Mouse (Mus musculus): ENCODE measurements around the gene Mrm2. TPM values are rescaled to one million over a fixed set of nuclear protein-coding genes. Genes with fewer than 3 reads are reported as not detected.

Mrm2 gene
- polyA plus RNA-seq, 1 experiment from 2014 or later = 18.8 TPM

DNA sequence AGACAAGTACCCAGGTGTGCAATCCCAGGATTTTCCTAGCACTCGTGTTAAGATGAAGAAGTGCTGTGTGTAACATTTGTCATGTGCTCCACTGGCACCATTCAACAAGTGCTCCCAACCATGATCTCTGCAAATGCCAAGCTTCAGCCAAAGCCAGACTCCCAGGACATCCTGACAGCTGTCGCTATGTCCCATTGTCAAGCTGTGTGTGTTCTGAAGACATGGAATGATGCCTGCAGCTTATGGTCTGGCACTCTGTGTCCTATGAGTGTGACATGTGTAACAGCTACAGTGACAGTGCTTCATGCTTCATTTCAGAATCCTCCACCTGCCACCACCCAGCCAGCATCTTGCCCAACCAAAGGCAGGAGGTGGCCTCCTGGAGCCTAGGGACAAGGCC, 47.7 kb downstream of the Mrm2 start:
- no peak overlapping the region for H3K4me3 ChIP-seq
- no peaks in the 10 kb centered on the region for H3K9me3 ChIP-seq
- no peak for DNase-seq (ENCODE audit: low spot score)
- no peaks in the 10 kb centered on the region for H3K4me1 ChIP-seq
- no peaks in the 10 kb centered on the region for H3K27me3 ChIP-seq (ENCODE audit: insufficient read depth, poor library complexity, severe bottlenecking)
- 93% methylated on average over 2 of the region's 2 CpGs for WGBS
- no peak overlapping the region for H3K27ac ChIP-seq
- peaks cover 55% of the 10 kb centered on the region for H3K36me3 ChIP-seq

DNA sequence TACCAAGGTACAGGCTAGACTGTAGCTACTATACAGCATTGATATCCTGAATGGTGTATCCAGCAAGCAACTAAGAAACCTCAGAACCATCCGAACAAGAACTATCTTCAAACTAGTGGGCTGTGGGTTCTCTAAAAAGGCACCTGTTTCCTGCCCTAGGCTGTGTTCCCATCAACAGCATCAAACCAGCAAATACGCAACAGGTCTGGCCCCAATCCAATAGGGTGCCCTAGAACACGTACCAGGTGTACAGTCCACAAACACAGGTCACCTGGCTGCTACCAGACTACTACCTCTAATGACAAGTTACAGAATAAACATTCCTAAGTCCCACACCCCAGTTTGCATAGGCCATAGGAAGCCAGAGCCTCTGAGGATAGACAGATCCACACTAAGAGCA, 48.8 kb downstream of the Mrm2 start:
- Histone ChIP-seq H3K27me3 (ENCODE audit: insufficient read depth, poor library complexity, severe bottlenecking) (no peaks in the 10 kb centered on the region), H3K4me3 (no peak overlapping the region), H3K36me3 (peaks cover 59% of the 10 kb centered on the region), H3K27ac (no peak overlapping the region), H3K4me1 (no peaks in the 10 kb centered on the region), H3K9me3 (no peaks in the 10 kb centered on the region)
- WGBS = 98% methylated on average over 3 of the region's 3 CpGs
- no peak for DNase-seq (ENCODE audit: low spot score)

DNA sequence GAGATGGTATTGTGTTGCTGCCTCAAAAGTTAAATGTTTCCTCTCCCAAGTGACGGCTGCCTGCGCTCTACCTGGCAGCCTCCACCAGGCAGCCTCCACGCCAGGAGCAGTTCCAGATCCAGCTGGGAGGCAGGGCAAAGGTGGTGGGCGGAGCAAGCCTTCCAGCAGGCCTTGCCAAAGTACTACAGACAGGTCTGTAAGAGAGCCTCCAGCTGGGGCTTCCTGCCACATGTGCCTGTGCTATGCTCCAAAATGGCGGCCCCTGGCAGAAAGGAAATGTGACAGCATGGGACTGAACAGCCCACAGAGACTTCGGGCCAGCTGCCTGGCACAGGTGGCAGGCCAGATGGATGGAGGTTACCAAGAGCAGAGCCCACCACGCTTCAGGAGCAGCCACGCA, 49.3 kb downstream of the Mrm2 start:
- Histone ChIP-seq H3K9me3 (no peaks in the 10 kb centered on the region), H3K27me3 (ENCODE audit: insufficient read depth, poor library complexity, severe bottlenecking) (no peaks in the 10 kb centered on the region), H3K4me3 (no peak overlapping the region), H3K36me3 (peaks cover 57% of the 10 kb centered on the region), H3K27ac (no peak overlapping the region), H3K4me1 (no peaks in the 10 kb centered on the region)
- 86% methylated on average over 8 of the region's 8 CpGs for WGBS
- no peak for DNase-seq (ENCODE audit: low spot score)

DNA sequence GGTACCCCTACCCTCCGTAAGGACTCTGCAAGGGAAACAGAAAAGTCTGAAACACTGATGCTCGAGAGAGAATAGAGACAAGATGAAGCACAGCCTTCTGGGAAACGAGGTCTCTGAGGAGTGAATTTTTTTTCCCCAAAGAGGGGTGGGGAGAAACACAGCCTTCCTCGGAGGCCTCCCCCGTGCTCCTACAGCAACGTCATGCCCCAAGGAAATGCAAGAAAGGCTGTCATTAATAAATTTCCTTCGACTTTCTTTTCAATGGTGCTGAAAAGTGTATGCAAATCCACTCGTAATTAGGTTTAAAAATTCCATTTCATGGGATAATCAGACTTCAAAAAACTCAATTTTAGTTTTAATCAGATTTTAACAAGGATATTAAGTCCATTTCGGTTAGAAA, 51.5 kb downstream of the Mrm2 start:
- H3K9me3 ChIP-seq = no peaks in the 10 kb centered on the region
- no peak overlapping the region for H3K4me3 ChIP-seq
- H3K4me1 ChIP-seq = no peaks in the 10 kb centered on the region
- no peak overlapping the region for H3K27ac ChIP-seq
- H3K27me3 ChIP-seq (ENCODE audit: insufficient read depth, poor library complexity, severe bottlenecking) = 0 out of 2 replicates have a peak, but pooled peaks cover 6% of the 10 kb centered on the region
- DNase-seq (ENCODE audit: low spot score) = no peak
- H3K36me3 ChIP-seq = peaks cover 44% of the 10 kb centered on the region
- 90% methylated on average over 9 of the region's 9 CpGs for WGBS

Other genes with a start within 250 kb of the Mrm2 start
- gene Mad1l1, start 10.3 kb downstream of the Mrm2 start, polyA plus RNA-seq (2016; fragmentation: Nextera tagmentation; extraction: Ambion mirVana) = 34.4 and 43.5 TPM in 2 replicates
- 39.2 and 50.4 TPM in 2 replicates for gene Nudt1, start 10.2 kb downstream of the Mrm2 start, polyA plus RNA-seq (2016; fragmentation: Nextera tagmentation; extraction: Ambion mirVana)
- gene Snx8, start 57.4 kb upstream of the Mrm2 start, polyA plus RNA-seq (2016; fragmentation: Nextera tagmentation; extraction: Ambion mirVana) = 19.2 and 20.1 TPM in 2 replicates
- gene Eif3b, start 87.4 kb upstream of the Mrm2 start, polyA plus RNA-seq (2016; fragmentation: Nextera tagmentation; extraction: Ambion mirVana) = 125 and 201 TPM in 2 replicates
- gene Gm4869, start 113.7 kb upstream of the Mrm2 start, polyA plus RNA-seq (2016; fragmentation: Nextera tagmentation; extraction: Ambion mirVana) = not detected in 2 replicates
- gene Chst12, start 173.7 kb upstream of the Mrm2 start, polyA plus RNA-seq (2016; fragmentation: Nextera tagmentation; extraction: Ambion mirVana) = 26.7 and 26.9 TPM in 2 replicates
- not detected in 2 replicates for gene Grifin, start 233.2 kb upstream of the Mrm2 start, polyA plus RNA-seq (2016; fragmentation: Nextera tagmentation; extraction: Ambion mirVana)

Measured in heart, embryonic 10.5 days (tissue).